Mouse (Mus musculus): ENCODE results near the gene AI481877.

The AI481877 gene

DNA sequence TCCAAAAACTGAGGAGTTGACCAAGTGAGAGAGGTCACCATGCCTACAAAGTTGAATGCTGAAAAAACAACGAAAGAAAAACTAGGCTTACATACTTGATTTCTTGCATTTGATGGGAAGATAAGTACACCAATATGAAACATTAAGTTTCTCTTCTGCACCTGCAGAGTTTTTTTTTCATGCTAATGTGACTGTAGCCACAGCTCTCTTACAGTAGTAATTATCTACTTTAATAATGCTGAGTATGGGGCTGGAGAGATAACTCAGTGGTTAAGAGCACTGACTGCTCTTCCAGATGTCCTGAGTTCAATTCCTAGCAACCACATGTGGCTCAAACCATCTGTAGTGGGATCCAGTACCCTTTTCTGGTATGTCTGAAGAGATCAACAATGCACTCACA is 13.7 kb downstream of the AI481877 start:
- in situ Hi-C loops (cut with MboI, MseI) = no loop called here

DNA sequence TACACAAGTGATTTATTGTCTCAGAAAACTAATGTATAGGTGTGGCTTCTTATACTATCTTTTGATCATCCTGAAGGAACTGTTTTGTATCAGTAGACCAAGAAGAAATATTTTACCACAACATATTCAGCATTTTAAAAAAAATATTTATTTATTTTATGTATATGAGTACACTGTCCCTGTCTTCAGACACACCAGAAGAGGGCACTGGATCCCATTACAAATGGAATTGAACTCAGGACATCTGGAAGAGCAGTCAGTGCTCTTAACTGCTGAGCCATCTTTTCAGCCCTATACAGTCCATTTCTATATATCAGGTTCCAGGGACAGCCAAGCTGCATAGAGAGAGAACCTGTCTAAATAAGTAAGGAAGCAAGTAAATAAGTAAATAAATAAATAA is 15.2 kb downstream of the AI481877 start:
- in situ Hi-C loops (cut with MboI, MseI) = no loop called here

DNA sequence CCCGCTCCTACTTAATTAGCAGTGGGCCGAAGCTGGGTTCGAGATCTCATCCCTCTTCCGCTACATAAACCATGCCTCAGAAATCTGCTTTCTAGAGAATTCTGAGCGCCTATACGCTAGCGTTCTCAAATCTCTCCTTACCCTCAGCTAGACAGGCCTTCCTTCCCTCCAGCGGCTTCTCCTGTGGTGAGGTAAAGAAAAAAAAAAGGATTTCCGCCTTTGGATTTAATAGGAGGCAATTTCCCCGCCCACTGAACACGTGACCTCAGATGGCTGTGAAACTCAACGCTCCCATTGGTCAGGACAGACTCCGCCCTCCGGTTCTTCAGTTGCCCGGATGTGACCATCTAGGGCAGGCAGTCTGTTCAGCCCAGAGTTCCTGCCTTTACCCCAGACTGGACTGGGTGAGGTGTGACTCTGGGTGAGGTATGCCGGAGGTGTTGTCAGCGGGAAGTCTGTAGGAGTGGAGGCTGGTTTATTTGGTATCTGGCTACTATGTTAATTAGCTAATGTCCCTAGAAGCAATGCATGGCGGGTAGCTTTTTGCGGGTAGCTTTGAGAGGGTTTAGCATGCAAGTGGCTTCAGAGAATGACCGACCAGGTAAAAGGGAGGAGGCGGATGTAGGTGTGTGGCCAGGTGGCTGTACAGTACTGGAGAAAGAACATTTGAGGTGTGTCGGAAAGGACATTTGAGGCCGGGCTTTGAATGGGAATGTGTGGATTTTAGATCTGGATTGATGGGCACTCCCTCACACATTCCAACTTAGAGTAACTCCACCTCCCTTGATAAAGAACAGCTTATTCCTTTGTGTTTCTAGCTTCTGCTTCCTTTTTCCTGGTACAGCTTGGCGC is 20.9 kb downstream of the AI481877 start:
- in situ Hi-C loops (cut with MboI, MseI) = no loop called here

DNA sequence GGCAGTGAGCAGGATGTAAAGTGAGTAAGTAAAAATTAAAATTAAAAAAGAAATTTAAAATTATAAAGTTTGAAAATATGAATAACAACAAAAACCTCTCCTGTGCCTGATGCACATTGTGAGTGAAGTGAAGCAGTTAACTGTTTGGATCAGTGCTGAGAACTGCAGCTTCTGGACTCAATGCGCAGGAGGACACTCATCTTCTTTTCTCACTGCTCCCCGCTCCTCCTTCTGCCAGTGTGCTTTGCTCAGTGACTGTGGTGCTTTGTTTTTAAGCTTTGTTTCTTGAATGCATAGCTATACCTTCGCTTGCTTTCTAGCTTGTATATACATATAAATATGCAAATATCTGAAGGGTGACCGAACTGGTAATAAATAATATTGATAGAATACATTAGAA is 30.1 kb downstream of the AI481877 start:
- in situ Hi-C loops (cut with MboI, MseI) = no loop called here

DNA sequence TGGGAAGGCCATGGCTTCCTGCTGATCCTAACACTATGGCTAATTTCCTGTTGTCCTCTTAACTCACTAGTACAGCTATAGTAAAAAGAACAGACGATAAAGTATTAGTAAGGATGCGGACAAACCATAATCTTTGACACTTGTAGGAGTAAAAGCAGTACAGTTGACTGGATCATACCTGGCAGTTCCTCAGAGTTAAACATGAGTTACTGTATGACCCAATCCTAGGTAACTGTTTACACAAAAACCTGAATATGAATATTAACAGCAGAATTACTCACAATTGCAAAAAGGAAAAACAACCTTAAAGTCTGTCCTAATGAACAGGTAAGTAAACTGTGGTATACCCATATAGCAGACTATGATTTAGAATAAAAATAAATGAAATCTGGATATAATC is 30.9 kb downstream of the AI481877 start:
- in situ Hi-C loops (cut with MboI, MseI) = no loop called here

DNA sequence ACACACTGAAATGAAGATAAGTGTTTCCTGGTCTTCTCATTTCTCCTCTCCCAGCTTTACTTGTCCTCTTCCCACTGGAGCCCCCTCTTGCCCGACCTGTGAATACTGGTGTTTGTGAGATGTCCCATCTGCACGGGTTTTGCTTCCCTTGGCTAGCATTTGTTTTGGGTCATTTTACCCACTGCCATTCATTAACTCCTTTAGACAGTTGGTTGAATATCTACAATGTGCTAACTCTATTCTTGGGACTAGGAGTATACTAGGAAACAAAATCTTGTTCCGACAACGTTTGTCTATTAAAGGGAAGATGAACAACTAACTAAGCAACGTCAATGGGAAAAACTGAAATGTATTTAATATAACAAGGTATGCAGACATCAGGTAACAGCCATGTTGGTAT is 32.1 kb downstream of the AI481877 start:
- in situ Hi-C loops (cut with MboI, MseI) = no loop called here

DNA sequence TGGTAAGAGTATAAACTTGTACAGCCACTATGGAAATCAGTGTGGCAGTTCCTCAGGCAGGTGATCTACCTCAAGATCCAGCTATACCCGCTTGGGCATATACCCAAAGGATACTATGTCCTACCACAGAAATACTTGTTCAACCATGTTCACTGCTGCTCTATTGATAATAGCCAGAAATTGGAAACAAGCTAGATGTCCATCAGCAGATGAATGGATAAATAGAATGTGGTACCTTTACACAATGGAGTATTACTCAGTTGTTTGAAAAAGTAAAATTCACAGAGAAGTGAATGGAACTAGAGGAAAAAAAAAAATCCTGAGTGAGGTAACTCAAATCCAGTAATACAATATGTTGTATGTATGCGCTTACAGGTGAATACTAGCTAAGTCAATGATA is 34.6 kb downstream of the AI481877 start:
- in situ Hi-C loops (cut with MboI, MseI) = no loop called here

DNA sequence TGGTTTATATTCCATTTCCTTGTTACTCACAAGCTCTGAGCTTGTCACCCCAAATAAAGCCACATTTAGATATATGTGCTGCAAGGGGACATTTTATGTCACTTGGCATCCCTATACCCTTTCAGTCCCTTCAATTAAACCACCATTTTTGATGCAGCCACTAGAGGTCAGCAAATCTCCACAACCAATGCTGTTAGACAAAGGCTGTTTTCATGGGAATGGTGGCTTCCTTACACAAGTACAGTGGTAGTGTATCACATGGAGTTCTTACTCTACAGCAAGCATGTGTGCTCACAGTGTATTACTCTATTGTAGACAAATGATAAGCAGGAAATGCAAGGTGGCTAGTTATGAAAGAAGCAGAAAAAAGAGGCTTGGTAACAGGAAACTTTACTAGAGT is 42.4 kb downstream of the AI481877 start:
- in situ Hi-C loops (cut with MboI, MseI) = loop anchor here (5.0 kb wide), 1 partner anchor 76 kb away; no protein-coding TSS in a partner anchor

DNA sequence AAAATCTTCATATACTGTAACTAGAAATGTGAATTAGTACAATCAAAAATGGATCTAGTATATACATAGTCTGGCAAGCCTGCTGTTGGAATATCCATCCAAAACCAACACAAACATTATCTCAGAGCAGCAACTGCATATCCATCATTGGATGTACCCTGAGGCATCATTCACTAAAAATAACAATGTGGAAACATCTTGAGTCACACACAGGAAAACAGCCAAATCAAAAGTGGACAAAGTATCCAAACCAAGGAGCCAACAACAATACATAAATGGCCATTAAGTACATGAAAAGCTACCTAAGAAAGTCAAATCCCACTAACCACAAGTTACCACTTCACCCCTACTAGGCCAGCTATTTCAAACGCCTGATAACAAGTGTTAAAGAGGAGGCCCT is 49.4 kb downstream of the AI481877 start:
- in situ Hi-C loops (cut with MboI, MseI) = no loop called here

DNA sequence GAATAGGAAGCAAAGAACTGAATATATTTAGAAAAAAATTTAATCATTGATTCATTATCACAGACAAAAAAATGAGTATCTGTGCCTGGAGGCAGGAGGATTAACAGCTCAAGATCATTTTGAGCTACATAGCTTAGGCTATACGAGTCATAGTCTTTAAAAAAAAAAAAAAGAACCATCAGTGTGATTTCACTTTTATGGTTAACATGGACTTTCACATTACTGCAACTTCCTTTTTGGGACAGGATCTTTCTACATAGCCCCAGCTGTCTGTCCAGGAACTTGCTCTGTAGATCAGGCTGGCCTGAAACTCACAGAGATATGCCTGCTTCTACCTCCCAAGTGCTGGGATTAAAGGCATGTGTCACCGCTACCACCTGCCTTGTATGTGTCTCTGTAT is 55.4 kb downstream of the AI481877 start:
- in situ Hi-C loops (cut with MboI, MseI) = no loop called here

DNA sequence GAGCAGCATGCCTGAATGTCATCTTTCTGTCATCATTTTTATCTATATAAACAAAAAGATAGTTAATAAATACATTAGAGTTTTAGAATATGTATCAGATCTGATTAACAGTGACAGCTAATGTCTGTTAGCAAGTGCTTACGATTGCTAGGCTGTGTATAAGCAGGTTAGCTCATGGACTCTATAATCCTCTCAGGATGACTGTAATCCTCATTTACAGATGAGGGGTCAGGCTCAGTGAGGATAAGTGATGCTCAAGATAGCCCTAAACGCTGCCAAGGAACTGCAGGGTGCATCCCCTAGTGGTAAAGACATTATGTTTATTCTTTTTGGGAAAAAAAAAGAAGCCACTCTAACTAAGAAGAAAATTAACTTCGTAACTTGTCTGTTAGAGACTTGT is 69.5 kb downstream of the AI481877 start:
- in situ Hi-C loops (cut with MboI, MseI) = no loop called here

DNA sequence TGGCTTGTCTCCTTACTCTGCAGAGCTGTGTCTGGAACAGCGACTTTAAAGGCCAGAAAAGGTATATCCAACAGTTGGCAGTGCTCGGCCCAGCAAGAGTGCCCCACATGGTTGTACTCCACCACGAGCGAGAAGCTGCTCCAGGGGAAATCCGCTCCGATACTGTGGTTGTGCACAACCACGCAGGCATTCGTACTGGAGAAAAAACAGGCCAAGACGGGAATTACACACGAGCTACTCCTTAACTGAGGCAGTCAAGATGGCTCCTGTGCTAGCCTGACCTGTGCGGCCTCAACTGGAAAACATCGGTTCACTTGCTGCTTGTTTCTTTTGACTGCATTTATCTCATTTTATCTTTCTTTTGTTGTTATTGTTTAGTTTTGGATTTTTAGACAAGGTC is 76.3 kb downstream of the AI481877 start:
- in situ Hi-C loops (cut with MboI, MseI) = no loop called here

DNA sequence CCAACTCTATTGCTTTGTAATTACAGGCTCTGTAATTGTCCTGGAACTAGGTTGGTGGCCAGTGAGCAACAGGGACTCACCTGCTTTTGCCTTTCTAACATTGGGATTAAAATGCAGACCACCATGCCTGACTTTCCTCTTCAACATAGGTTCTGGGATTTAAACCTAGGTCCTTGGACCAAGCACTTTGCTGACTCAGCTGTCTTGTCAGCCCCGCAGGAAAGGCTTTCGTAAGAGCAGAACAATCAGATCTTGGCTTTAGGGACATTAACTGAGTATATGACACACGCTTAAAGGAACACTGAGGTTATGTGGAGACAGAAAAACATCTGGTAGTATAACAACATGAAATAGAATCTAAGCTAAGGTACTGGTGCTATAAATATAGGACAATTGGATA is 80.9 kb downstream of the AI481877 start:
- in situ Hi-C loops (cut with MboI, MseI) = no loop called here

DNA sequence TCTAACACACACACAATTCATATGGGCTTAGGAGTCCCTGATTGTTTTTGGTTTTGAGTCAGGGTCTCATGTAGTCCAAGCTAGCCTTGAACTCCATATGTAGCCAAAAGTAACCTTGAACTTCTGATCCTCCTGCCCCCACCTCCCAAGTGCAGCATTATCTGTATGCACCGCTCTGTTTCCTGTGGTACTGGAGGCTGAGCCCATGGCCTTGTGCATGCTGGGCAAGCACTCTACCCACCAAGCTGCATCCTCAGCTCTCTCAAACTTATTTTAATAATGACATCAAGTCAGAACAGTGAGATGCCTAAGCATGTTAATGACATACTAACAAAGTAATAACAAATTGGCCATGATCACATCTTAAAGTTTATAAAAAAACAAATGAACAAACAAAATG is 87.7 kb downstream of the AI481877 start:
- in situ Hi-C loops (cut with MboI, MseI) = no loop called here

DNA sequence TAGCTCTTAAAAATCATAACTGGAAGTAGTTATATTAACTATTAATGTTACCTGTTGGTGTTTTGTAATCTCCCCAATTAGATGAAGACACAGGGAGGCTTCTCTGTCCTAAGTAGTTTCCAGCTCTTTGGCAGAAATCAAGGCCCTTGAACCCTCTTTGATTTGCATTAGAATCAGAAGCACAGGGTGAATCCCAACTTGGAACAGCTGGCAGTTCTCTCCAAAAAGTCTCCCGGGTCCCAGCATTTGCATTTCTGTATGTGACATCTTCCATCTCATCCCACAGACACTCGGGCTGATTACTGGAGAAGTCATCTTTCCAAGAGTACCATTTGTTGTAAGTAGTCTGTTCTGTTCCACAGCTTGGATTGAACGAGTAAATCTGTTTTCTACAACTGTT is 91.6 kb downstream of the AI481877 start:
- in situ Hi-C loops (cut with MboI, MseI) = no loop called here

DNA sequence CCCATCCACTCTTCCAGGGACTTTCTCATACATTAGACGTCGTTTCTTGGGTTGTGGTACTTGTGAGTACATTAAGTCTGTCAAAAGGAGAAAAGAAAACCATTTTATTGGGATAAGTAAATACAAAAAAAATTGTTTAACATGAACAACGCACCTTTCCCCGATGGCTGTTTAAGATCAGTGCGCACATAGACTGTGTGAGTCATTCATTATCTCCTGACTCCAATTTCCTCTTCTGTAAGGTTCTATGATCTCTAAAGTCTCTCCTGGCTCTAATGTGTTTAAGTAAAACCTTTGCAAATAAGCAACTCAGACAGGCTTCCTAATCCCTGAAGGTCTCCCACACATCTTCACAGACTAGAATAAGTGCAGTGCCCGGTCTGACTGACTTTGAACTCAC is 94.9 kb downstream of the AI481877 start:
- in situ Hi-C loops (cut with MboI, MseI) = no loop called here

DNA sequence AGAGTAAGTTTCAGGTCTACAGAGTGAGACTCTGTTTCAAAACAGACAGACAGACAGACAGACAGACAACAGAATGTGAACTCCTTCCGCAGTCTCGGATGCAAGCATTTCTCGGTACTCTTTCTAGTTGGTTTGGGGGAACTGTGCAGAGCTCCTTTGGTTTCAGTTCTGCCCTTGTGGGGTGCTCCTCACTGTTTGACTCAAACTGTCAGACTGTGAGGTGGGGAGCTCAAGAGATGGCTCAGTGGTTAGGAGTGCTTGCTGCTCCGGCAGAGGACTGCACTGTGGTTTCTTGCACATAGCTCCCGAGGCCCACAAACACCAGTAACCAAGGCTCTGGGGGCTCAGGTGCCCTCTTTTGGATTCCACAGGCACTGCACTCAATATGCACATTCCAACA is 95.7 kb downstream of the AI481877 start:
- in situ Hi-C loops (cut with MboI, MseI) = no loop called here

DNA sequence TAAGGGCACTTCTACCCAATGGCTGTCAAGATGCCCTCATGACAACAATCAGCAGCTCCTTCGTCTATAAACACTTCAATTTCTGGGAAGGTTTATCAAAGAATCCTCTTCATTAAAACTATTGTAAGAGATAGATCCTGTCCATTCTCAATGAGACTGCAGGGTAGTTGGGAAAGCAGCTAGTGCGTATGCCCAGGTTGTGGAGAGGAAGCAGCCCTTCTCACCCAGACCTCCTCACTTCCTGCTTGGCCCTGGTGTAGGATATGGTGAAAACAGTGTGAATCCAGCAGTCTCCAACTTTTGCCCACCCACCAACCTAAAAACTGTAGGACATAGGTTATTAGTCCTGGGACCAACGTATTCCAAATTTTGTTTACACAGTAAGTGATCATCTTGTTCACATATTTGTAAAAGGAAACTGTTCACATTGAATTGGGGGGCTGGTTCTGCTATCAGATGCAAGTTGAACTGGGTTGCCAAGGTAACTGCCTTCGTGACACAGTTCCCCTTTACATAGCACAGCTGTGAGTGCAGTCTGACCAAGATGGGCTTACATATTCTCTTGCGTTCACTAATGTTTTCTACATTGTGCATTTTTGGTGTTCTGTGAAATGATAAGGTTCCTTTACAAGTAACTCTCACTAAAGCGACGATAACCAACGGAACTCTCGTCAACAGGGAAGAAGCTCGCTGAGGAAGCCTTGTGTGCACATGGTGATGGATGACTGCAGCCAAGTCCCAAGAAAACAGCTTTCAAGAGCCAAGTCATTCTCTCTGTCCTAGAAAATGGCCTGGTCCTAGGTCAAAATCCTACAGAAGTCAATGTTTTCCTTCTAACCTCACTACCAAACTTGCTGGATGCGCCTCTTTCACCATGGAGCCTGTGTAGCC is 98.1 kb downstream of the AI481877 start:
- in situ Hi-C loops (cut with MboI, MseI) = no loop called here

DNA sequence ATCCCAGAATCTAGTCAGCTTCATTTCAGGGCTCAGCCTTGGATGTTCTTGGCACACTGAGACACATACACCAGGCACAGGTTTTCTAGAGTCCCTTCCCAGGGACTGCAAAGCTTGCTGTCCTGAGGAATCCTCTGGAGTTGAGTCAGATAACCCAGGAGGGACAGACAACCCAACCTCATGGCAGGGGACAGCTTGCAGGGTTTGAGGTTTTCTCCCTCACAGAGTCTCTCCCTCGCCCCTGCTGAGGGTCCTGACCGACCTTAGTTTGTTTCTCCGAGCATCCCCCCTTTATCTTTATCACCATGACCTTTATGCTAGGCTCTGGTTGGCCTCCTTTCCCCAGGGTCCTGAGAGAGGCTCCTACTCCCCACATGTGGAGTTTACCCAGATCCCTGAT is 101.3 kb downstream of the AI481877 start:
- in situ Hi-C loops (cut with MboI, MseI) = loop anchor here (5.0 kb wide), 1 partner anchor 40 kb away; the partner anchor contains the start of gene Dnajc25

DNA sequence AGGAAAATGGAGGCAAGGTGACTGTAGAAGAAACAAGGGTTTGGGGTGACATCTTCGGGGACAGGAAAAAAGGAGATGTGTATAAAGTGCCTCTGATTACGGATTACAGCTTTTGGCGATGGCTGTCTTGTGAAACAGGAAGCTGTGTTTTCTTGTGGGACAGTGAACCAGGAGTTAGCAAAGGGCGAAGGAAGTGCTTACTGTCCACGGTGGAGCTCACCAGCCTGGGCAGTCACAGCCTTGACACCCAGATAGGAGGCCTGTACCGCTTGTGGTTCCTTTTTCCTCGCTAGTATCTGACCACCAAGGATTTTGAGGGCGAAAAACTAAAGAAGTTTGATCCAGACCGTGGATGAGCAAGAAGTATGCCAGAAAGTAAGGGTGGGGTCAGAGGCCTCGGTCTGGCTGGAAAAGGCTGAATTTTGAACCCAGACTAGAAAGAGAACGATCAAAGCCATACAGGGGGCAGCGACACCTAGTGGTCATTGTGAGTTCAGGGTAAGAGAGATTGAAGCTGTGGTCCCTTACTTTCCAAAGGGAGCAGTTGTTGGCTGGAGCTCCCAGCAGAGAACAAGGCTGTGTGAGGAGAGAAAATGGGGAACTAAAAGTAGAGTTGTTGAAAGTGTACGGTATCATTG is 102.2 kb downstream of the AI481877 start:
- in situ Hi-C loops (cut with MboI, MseI) = loop anchor here (5.0 kb wide), 1 partner anchor 39 kb away; the partner anchor contains the start of gene Dnajc25

DNA sequence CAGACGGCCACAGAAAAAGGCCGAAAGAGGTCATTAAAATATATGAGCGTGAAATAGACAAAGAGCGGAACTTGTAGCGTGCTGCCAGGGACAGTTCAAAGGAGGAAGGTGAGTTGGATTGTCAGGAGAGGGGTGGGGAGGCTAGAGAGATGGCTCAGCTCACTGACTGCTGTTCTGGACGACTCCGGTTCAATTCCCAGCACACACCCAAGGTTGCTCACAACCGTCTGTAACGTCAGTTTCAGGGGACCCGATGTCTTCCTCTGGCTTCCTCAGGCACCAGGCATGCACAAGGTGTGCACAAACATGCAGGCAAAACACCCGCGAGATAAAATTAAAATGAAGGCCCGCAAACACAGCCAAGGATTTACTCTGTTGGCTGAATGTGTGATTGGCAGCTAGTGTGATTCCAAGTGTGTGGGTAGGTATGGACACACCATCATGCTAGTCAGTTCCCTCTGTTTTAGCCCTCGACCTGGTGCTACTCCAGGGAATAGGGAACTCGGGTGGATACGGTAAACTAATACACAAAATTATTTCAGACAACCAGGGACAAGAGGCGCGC is 102.9 kb downstream of the AI481877 start:
- in situ Hi-C loops (cut with MboI, MseI) = loop anchor here (5.0 kb wide), 1 partner anchor 39 kb away; the partner anchor contains the start of gene Dnajc25

Data from regulatory T cell (primary cell).